Mouse (Mus musculus) right cerebral cortex, postnatal 25 days (tissue): ENCODE data around the gene Apeh.
A peak's percentile ranks its signal among the peaks of the same experiment; 100 is the strongest.

Source experiments
- DNase-seq: peaks from one replicate; pipeline ENCODE4 v3.0.0; 2022

The Apeh gene

DNA sequence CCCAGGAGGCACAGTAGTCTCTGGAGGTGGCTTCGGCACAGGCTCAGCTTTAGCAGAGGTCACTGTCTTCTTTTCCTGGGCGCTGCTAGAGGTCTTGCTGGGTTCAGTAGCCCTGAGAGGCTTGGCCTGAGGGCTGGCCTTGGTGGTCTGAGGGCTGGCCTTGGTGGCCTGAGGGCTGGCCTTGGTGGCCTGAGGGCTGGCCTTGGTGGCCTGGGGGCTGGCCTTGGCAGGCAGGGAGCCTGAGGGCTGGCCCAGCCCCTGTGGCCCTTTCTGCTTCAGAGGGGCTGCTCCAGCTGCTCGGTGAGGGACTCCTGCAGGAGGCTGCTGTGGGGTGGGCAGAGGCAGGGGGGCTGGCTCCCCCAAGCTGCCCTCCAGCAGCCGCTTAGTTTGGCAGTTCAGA is 22.7 kb upstream of the Apeh start:
- no peak for DNase-seq

DNA sequence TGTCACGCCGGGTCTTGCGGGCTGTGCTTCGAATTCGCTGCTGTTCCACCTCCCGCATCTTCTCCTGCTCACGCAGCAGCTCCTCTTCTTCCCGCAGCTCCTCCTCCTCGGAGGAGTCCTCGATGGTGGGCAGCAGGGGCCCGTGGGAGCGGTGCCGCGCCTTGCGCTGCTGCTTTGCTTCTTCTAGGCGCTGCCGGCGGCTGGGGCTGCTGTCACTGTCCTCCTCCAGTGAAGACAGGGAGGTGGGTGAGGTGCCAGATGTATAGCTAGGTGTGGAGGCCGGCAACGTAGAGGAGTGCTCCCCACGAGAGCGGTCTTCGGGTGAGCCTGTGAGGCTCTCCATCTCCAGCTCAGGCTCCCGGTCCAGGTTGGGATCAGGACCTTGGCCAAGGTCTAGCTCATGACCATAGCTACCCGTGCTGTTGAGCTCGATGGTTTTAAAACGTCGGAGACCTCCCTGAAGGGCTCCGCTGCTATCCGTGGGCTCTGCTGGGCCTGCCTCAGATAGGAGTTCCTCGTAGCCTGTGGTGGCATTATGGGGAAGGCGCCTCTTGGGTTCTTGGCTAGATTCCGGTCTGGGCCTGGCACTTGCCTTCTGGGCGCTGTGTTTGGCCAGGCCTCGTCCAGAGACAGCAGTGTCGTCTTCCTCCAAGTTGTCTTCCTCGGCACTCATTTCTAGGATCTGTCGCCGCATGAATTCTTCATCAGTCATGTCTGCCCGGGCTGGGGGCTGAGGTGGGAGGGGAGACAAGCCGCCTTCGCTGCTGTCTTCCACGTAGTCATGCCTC is 21.1 kb upstream of the Apeh start:
- DNase-seq: peak; percentile 65

DNA sequence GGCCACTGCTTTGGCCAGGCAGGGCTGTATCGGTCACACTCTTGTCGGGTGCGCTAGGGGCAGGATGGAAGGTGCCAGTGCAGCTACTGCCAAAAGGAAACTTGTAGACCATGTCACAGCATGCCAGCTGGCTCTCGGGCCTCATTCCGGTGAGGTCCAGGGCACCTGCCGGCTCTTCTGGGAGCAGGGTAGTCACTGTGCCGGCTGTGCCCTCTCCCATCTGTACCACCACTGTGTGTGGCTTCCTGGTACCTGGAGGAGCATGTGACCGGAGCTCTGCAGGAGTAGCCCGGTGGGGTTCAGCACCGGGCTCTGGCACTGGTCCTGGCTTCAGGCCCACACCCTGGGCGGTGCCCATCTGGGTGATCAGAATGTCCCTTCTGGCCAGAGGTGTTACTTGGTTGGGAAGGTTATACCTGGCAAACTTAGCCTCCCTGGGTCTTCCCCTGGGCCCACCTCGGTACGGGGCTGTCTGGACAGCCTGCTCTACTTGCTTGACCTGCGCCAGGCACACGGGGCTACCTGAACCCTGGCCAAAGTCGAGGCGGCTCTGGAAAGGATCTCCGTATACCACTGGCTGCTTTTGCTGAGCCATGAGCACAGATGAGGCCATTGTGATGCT is 18.4 kb upstream of the Apeh start:
- no peak for DNase-seq

DNA sequence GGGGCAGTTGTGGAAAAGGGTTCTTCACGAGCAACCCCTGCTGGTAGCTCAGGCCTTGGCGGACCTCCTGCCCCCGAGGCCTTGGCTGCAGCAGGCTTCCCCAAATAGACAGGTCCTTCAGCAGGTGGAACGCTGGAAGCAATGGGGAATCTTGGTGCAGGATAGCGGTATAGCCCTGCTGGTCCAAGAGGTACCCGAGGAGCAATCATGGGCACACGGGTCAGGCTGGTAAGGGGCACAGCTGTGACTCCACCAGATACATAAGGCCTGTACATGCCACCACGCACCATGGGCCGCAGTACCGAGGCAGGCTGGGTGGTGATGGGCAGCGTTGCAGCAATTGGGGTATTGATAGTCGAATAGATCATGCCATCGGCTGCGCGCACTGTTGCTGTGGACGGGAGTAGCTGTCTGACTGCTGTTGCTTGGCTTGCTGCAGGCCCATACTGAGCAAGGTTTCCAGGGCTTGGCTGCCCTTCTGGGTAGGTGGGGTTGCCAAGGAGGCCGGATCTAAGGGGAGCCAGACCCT is 17.3 kb upstream of the Apeh start:
- no peak for DNase-seq

DNA sequence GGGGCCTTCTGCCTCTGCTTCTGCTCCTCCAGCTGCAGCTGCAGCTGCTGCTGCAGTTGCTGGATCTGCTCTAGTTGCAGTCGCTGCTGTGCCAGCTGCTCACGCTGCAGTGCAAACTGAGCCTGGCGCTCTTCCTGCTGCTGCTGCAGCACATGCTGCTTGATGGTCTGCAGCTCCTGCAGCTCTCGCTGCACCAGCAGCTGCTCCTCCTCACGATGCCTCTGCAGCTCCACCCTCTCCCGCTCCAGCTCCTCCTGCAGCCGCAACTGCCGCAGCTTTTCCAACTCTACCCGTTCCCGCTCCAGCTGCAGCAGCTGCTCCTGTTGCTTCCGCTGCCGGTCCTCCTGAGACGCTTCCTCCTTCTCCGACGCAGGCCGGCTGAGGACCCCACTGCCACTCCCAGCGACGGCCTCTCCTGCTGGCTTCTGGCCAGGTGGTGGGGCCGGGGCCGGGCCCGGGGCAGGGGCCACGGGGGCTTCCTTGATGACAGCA is 16.7 kb upstream of the Apeh start:
- DNase-seq: no peak

DNA sequence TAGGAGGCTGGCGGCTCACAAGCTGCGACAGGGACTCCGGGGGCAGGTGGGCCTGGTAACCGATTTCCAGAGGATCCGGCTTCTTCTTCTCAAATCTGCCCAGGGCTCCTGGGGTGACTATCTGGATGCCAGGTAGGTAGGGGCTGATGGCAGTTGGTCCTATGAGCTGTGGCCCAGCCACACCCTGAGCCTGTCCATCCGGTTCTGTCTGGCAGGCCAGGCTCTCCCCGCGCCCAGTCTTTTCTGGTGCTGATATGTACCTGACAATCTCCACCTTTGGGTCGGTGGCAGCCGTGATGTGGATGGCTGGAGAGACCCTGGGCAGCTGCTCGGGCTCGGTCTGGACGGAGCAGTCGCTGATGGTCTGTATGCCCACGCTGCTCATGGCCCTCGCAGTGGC is 15.8 kb upstream of the Apeh start:
- no peak for DNase-seq

DNA sequence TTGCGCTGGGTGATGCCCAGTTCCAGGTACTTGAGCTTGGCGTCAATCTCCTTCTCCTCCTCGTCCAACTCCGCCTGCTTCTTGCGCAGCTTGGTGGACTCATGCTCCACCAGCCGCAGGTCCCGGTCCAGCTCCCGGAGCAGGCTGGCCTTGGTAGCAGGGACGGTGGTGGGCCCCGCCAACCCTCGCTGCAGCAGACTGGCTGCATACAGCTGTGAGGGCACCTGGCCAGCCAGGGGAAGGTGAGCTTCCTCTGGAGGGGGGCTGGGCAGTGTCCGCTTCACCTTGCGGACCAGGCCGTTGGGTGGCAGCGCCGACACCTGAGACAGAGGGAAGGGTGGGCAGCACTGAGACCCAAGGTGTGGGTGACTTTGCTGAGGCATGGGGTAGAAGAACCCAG is 13.5 kb upstream of the Apeh start:
- no peak for DNase-seq

DNA sequence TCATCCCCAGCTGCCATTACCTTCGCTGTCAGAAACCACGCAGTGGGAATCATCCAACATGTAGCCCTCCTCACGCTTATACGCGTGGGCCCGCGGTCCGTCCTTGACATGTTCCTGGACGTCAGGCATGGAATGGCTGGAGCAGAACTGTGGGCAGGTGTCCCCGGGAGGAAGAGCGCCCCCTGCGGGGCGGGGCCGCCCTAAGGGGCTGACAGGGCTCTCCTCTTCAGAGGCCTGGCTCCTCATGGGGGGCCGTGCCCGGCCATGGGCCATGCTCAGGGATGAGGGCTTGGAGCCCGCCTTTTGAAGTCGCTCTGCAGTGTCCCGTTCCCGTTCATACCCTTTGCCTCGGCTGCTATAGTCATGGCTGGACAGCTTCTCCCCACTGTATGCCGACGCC is 11.7 kb upstream of the Apeh start:
- no peak for DNase-seq

DNA sequence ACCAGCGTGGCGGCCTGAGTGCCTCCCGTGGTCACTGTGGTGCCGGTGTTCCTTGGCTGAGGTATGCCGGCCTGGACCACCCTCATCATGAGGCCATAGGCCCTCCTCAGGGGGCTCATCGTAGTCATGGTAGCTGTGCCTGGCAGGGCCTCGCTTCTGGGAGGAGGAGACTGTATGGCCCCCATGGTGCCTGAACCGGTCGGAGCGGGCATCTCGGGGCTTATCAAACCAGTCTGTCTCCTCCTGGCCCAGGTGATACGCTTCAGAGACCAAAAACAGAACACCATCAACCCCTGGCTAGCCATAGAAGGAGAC is 11.1 kb upstream of the Apeh start:
- DNase-seq: no peak

DNA sequence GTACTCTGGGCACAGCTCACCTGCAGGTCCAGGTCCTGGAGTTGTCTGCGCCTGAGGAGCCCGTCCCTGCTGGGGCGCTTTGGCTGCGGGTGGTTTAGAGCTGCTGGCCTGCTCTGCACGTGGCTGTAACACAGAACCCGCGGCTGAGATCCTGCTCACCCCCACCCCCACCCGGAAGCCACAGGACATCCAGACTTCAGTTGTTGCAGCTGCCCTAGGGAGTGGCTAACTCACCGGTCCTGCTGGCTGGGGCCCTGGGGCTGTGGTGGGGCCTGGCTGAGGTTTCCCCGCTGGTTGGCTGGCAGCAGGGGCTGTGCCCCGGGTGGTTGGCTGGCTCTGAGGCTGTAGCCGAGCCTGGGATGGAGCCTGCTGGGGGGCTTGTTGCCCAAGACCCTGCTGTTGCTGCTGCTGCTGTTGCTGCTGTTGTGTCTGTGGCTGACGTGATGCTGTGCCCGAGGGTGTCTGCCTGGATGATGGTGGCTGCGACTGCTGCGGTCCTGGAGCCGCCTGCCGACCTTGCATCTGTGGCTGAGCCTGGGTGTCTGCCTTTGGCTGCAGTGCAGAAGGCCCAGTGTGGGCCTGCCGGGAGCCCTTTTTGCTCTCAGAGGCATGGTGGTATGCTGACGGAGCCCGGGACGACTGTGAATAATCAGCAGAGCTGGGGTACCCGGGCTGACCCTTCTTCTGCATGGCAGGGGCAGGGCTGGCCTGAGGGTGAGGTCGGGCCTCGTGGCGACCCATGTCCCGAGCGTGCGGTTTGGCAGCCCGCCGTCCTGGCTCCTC is 10.6 kb upstream of the Apeh start:
- no peak for DNase-seq

DNA sequence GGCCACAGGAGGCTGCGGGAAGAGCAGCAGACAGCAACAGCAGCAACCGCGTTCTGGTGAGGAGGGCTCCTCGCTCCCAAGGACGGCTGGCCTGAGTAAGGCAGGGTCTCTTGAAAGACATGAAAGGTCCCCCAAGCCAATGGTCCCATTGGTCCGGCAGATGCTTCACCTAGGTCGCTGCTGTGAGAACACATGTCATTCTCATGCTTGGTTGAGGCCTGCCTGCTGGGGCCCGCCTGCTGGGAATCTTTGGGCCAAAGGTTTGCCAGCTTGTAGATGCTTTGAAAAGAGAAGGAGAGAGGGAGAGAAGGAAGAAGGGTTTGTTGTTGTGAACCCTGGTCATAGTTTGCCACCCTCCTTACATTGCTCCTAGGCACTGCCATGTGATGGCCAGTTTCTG is 5.2 kb upstream of the Apeh start:
- DNase-seq: no peak

DNA sequence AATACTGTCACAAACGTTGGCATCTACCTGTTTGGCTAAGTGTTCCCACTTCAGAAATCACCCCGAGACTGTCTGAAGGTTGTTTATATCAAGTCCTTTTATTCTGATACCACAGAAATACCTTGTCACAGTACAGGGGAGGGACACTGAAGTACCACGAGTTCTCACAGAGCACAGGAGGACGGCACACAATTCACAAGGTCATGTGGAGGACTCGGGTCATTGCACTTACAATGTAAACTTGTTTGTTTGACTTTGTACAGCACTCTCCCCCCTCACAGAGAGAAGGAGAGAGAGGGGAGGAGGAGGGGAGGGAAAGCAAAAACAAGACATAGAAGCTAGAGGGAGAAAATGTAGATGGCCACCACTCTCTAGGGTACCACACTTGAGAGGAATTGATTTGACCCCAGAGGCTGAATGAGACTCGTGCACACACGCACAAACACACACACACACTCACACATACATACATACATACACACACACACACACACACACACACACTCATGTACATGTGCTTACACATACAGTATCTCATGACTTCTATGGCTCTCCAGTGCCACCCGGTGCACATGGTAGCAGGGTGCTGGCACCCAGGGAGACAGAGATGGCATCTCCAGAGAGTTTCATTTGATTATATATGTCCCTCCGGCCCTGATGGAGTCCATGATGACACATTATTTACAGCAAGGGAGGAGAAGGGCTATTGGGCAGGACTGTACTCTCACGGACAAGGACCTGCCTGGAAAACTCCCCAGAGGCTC is 1.7 kb upstream of the Apeh start:
- no peak for DNase-seq

DNA sequence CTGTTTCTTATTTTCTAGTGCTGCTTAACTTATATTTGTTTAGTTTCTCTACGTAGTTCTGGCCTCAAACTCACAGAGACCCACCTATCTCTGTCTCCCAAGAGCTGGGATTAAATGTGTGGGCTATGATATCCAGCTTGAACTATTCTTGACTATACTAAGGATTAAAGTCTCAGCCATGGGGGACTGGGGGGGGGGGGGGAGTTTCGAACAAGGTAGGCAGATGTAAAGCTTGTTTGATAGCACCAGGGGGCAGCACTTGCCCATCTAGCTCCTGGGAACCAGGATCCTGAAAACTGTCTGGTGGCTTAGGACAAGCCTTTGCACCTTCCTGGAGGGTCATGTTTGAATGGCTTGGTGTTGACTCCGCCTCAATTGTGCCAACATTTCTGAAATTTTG is 1.1 kb upstream of the Apeh start:
- no peak for DNase-seq

DNA sequence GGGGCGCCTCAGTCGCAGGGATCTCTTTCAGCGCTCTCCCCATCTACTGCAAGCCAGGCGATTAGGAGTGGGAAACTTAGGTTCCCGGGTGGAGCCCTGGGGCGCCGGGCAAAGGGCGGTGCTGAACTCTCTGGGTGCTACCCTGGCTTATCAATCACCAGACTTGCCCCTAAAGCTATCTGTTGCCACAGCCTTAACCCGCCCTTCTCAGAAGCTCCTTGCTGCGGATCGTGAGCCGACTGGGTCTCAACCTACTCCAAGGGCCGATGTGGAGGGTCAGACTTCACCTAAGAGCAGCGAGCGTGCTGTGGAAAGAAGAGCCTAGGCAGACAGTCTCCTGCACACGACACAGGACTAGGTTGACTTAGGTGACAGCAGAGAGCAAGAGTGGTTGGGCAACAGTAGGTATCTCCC is 599 bp upstream of the Apeh start:
- DNase-seq: no peak

DNA sequence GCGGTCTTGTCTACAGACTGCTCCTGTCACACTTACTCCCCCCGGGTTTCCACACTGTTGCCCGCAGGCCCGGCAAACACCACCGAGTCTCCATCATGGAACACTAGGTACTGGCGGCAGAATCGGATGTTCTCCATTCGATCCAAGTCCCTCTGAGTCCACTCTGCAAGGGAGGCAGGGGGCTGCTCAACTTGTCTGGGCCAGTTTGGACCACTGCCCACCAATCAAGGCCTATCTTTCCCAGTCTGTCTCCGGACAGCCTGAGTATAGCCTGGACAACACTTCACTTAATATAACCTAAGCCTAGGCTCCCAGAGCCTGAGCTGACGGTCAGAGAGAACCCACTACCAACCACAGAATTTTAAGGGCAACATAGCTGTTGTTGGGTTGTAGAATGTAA is 820 bp downstream of the Apeh start:
- no peak for DNase-seq

DNA sequence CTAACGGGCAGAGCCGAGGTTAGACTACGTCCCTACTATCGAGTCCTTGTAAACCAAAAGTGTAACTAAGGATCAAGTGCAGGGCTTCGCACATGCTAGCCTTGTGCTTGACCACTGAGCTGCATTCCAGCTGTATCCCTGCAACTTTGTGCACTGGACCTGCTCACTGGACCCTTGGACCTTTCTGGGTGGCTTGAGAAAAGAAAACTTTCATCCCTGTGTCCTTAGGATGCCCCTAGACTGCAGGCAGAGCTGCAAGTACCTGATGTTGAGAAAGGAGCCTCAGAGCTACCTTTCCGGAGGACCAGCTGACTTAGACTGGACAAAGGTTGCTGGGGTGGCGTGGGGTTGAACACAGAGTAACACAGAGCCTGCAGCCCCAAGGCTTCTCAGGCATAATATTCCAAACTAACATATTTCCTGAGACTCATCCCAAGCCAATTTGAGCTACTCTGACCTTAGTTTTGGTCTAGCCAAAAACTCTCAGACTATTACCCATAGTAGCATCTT is 3.7 kb downstream of the Apeh start:
- no peak for DNase-seq

DNA sequence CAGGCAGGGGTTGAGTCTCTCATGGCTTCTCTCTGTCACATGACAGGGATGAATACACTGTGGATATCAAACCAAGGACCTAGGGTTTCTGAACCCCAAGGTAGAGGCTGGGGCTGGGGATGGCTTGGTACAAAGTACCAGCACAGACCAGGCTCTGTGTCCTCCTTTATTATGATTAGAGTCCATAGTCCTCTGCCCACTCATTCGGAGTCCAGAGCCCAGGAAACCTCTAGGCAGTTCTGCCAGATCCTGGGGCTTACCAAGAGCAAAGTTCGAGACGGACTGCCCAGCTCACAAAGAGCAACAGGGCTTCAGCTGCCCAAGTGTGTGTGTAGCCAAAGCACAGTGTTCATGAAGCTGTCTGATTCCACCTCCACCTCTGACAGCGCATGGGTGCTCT is 9.1 kb downstream of the Apeh start:
- DNase-seq: no peak

DNA sequence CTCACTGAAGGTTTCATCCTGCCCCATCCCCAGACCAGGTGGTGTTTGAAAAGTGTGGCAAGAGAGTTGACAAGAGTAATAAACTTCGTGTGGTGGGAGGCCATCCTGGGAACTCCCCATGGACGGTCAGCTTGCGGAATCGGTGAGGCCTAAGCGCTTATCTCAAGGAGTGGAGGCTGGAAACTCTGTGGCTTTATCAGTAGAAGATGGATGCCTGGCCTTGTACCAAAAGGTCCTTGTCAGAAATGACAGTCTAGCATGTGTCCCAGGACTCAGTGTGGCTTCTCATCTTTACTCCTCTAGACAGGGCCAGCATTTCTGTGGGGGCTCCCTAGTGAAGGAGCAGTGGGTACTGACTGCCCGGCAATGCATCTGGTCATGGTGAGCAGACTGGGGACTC is 10.8 kb downstream of the Apeh start:
- no peak for DNase-seq

DNA sequence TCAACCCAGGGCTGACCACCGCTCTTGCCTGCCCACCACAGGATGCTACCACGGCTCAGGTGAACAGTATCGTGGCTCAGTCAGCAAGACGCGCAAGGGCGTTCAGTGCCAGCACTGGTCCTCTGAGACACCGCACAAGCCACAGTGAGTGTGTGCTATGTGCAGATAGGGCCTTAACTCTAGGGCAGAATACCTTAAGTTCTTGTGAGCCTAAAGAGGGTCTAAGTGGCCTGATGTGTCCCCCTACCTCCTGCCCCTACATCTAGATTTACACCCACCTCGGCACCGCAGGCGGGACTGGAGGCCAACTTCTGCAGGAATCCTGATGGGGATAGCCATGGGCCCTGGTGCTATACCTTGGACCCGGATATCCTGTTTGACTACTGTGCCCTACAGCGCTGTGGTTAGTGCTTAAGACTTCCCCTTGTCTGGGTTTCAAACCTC is 11.4 kb downstream of the Apeh start, which contains the start of gene Rnf123:
Rnf123 (minus strand) TSS at position 359 of the 444 bp plus-strand sequence.
- no peak for DNase-seq

DNA sequence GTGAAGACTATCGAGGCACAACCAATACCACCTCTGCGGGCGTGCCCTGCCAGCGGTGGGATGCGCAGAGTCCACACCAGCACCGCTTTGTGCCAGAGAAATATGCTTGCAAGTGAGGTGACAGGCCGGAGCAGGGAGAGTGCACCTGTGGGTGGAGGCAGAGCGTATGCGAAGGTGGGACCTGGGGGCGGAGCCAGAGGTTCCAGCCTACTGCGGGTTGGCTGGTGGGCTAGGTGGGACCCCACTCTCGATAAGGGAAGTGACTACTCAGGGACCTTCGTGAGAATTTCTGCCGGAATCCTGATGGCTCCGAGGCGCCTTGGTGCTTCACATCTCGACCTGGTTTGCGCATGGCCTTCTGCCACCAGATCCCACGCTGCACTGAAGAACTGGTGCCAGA is 11.9 kb downstream of the Apeh start:
- DNase-seq: no peak

DNA sequence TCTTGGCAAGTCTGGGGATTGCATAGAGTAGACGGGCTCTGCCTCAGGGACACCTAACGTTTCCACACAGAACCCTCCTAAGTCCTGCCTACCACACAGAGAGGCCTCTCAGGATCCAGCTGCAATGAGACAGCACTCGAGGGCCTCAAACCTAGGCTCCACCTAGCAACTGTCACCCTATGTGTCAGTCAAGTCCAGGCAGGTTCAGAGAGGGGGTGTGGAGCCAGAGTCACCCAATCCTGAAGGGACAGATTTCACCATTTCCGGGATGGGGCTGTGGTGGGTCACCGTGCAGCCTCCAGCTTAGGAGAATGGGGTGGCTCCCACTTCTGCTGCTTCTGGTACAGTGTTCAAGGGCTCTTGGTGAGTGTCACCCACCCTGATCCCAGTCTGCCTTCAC is 14.2 kb downstream of the Apeh start, which contains the start of gene Mst1:
Mst1 (plus strand) TSS at position 269 of the 400 bp plus-strand sequence.
- no peak for DNase-seq

DNA sequence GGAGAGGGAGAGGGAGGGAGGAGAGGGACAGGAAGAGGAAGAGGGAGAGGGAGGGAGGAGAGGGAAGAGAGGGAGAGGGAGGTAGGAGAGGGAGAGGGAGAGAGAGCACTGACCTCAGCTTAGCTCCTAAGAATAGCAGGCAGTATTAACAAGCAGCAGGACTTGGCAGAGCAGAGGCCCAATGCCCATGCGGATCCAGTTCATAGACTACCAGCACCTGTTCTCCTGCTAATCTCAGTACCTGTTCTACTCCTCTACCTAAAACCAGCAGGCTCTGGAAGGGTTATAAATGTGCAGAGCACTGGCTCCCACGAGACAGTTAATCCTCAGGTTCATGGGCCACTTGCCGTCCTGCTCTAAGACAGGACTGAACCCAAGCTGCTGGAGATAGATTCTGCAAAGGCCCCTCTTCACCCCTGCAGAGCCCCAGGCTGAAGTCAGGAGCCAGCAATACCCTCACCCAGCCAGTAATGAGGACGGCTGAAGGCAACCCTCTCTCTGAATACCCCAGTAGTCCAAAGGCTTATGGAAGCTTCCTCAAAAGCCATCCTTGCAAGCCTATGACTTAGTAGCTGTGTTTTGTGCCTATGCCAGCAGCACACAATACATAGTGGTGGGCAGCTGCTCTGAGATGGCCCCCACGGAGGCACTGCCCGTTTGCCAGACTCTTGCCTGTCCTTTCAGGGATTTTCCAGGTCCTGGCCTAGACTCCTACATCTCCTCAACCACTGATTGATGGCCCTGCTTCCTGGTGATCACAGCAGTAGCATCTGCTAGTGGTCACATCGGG is 21.1 kb downstream of the Apeh start:
- DNase-seq: no peak
